Mouse (Mus musculus): ENCODE results near the gene Trabd2b. TPM values are rescaled to one million over a fixed set of nuclear protein-coding genes. Genes with fewer than 3 reads are reported as not detected.

The Trabd2b gene
- total and polyA plus RNA-seq, 3 experiments, result 0.05 TPM; not detected in 2

DNA sequence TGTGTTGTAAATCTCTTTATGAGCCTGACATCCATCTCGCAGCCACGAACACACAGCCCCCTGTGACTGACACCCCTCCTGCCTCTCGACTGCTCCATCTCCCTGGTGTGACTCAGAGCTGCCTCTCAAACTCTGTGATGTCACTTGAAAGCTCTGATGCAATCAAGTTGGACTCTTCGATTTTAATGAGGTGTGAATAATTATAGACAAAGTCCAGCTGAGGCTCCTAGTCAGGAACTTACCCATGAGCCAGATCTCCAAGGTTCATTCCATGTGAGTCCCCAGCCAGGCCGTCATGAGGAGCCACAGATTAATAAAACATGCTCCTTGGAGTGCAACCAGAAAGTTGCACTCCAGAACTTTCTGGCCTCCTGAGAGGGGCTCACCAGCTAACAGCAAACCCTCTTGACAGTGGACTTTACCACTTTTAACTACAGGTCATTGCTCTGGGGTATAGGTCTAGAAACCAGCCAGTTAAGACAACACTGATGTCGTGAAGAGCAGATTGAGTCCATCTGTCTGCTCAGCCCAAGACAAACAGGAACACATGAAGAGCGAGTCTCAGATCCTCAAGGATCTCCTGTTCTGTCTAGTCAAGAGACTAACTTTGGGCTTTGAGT is 221.3 kb downstream of the Trabd2b start:
- ATAC-seq (ENCODE audit: extremely low read depth, insufficient number of reproducible peaks, low FRiP score, poor library complexity, severe bottlenecking) (no peak), DNase-seq (ENCODE audit: low spot score) (no peak)
- Histone ChIP-seq H3K4me3 (ENCODE audit: low read depth, low read length) (no peak overlapping the region), H3K9me3 (replicated peaks) (peaks cover 14% of the 10 kb centered on the region), H3K27me3 (ENCODE audit: insufficient read depth, low read length) (peaks cover 2% of the 10 kb centered on the region; the same call in 1 of the 2 replicates), H3K4me1 (ENCODE audit: insufficient read depth, low read depth, low read length) (no peaks in the 10 kb centered on the region), H3K36me3 (replicated peaks) (no peaks in the 10 kb centered on the region)
- TF ChIP-seq POLR2AphosphoS5 (IDR thresholded peaks at IDR 0.05; ENCODE audit: insufficient replicate concordance, low read depth, low read length) (no peak), TAL1 (conservative IDR thresholded peaks at IDR 0.05; ENCODE audit: low read depth, low read length) (no peak), GATA1 (IDR thresholded peaks at IDR 0.05; ENCODE audit: borderline replicate concordance, low read length) (no peak), GATA2 (IDR thresholded peaks at IDR 0.05; ENCODE audit: borderline replicate concordance, low read depth, low read length) (no peak), CTCF (IDR thresholded peaks at IDR 0.05; ENCODE audit: low read depth, low read length) (no peak)

DNA sequence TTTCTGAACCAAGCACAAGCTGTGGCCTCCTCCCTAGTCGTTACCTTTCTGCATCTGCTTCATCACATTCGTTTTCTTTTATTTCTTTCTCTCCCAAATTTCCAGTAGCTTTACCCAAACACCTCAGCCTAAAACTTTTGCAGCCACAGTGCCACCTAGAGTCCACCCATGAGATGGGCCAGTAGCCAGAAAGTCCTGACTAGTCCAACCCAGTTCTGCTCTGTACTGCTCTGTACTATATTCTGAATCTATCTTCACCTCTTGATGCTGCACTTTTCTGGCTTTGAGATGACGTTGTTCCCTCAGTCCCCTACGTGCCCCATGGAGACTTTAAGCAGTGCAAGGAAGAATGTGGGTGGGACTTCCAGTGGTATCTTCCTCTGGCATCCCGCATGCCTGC is 229.4 kb downstream of the Trabd2b start:
- no peaks in the 10 kb centered on the region for H3K27me3 ChIP-seq (ENCODE audit: insufficient read depth, low read length)
- no peak for DNase-seq (ENCODE audit: low spot score)

DNA sequence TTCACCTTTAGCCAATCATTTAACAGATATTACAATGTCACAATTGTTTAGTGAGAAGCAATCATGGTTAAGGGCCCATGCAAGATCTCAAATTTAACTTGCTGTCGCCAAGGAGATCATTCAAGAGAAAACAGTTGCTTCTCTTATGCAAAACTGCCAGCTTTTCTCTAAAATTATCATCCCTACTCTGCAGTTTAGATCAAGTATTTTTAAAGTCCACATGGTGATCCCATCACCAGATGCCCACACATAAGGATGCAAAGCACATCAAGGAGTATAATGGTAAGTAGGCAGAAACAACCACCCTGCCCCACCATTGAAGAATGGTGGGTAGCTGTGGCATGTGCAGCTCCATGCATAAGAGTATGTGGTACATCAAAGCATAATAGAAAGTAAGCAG is 229.8 kb downstream of the Trabd2b start:
- ATAC-seq (ENCODE audit: extremely low read depth, insufficient number of reproducible peaks, low FRiP score, poor library complexity, severe bottlenecking) (no peak), DNase-seq (ENCODE audit: low spot score) (no peak)
- Histone ChIP-seq H3K27me3 (ENCODE audit: insufficient read depth, low read length) (no peaks in the 10 kb centered on the region), H3K9me3 (replicated peaks) (peaks cover 3% of the 10 kb centered on the region; the same call in 1 of the 2 replicates), H3K36me3 (replicated peaks) (no peaks in the 10 kb centered on the region), H3K4me3 (ENCODE audit: low read depth, low read length) (no peak overlapping the region), H3K4me1 (ENCODE audit: insufficient read depth, low read depth, low read length) (no peaks in the 10 kb centered on the region)
- TF ChIP-seq GATA1 (IDR thresholded peaks at IDR 0.05; ENCODE audit: borderline replicate concordance, low read length) (no peak), POLR2AphosphoS5 (IDR thresholded peaks at IDR 0.05; ENCODE audit: insufficient replicate concordance, low read depth, low read length) (no peak), GATA2 (IDR thresholded peaks at IDR 0.05; ENCODE audit: borderline replicate concordance, low read depth, low read length) (no peak)

More for the DNA sequence above, 229.4 kb downstream of the Trabd2b start:
- H3K4me1 ChIP-seq (ENCODE audit: insufficient read depth, low read depth, low read length), result no peaks in the 10 kb centered on the region
- no peak; the same call in 1 of the 2 replicates for ATAC-seq (ENCODE audit: extremely low read depth, insufficient number of reproducible peaks, low FRiP score, poor library complexity, severe bottlenecking)
- H3K4me3 ChIP-seq (ENCODE audit: low read depth, low read length), result no peak overlapping the region
- peaks cover 4% of the 10 kb centered on the region; the same call in 1 of the 2 replicates for H3K9me3 ChIP-seq (replicated peaks)
- no peaks in the 10 kb centered on the region for H3K36me3 ChIP-seq (replicated peaks)
- TF ChIP-seq GATA2 (IDR thresholded peaks at IDR 0.05; ENCODE audit: borderline replicate concordance, low read depth, low read length), result no peak
- no peak for TF ChIP-seq TAL1 (conservative IDR thresholded peaks at IDR 0.05; ENCODE audit: low read depth, low read length)
- TF ChIP-seq CTCF (IDR thresholded peaks at IDR 0.05; ENCODE audit: low read depth, low read length), result no peak
- no peak for TF ChIP-seq POLR2AphosphoS5 (IDR thresholded peaks at IDR 0.05; ENCODE audit: insufficient replicate concordance, low read depth, low read length)
- no peak for TF ChIP-seq GATA1 (IDR thresholded peaks at IDR 0.05; ENCODE audit: borderline replicate concordance, low read length)

DNA sequence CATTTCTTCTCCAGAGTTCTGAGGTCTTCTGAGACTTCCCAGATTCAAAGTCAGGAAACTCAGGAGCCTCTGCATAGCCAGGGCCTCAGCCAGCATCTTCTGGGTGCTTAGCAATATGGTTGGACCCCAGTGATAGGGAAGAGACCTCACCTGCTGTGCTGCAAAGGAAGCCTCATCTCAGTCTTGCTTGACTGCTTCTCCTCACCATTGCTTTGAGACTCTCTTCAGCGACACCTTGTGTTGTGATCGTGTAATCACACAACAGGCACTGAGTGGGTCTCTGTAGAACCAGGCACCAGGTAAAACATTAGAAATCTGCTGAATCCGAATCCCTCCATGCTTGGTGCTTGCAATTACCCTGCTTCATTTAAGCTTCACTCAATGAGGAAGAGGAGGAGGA is 230.6 kb downstream of the Trabd2b start:
- TF ChIP-seq GATA2 (IDR thresholded peaks at IDR 0.05; ENCODE audit: borderline replicate concordance, low read depth, low read length), result no peak
- no peak for TF ChIP-seq TAL1 (conservative IDR thresholded peaks at IDR 0.05; ENCODE audit: low read depth, low read length)
- TF ChIP-seq CTCF (IDR thresholded peaks at IDR 0.05; ENCODE audit: low read depth, low read length), result no peak
- no peak for TF ChIP-seq GATA1 (IDR thresholded peaks at IDR 0.05; ENCODE audit: borderline replicate concordance, low read length)
- no peak for TF ChIP-seq POLR2AphosphoS5 (IDR thresholded peaks at IDR 0.05; ENCODE audit: insufficient replicate concordance, low read depth, low read length)
- no peak for DNase-seq (ENCODE audit: low spot score)
- Histone ChIP-seq H3K27me3 (ENCODE audit: insufficient read depth, low read length) (no peaks in the 10 kb centered on the region), H3K9me3 (replicated peaks) (peaks cover 3% of the 10 kb centered on the region; the same call in 1 of the 2 replicates), H3K4me3 (ENCODE audit: low read depth, low read length) (no peak overlapping the region), H3K4me1 (ENCODE audit: insufficient read depth, low read depth, low read length) (no peaks in the 10 kb centered on the region), H3K36me3 (replicated peaks) (no peaks in the 10 kb centered on the region)
- ATAC-seq (ENCODE audit: extremely low read depth, insufficient number of reproducible peaks, low FRiP score, poor library complexity, severe bottlenecking), result no peak

DNA sequence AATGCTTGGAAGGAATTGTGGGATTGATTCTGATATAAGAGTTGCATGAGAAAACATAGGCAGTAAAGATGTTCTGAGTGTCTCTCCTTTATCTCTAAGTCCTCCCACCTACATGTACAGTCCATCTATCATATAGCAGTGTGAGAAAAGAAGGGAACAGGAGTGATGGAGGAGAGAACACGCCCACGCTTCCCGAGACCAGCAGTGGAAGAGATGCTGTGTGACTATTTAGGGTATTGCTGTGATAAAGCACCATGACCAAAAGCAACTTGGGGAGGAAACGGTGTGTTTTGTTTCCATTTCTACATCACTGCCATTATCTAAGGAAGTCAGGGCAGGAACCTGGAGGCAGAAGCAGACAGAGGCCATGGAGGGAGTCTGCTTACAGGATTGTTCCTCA is 235.9 kb downstream of the Trabd2b start:
- Histone ChIP-seq H3K4me1 (ENCODE audit: insufficient read depth, low read depth, low read length) (no peaks in the 10 kb centered on the region), H3K27me3 (ENCODE audit: insufficient read depth, low read length) (no peaks in the 10 kb centered on the region), H3K9me3 (replicated peaks) (no peaks in the 10 kb centered on the region), H3K36me3 (replicated peaks) (no peaks in the 10 kb centered on the region), H3K4me3 (ENCODE audit: low read depth, low read length) (no peak overlapping the region)
- ATAC-seq (ENCODE audit: extremely low read depth, insufficient number of reproducible peaks, low FRiP score, poor library complexity, severe bottlenecking) (no peak), DNase-seq (ENCODE audit: low spot score) (no peak)
- no peak for TF ChIP-seq GATA1 (IDR thresholded peaks at IDR 0.05; ENCODE audit: borderline replicate concordance, low read length)
- no peak for TF ChIP-seq CTCF (IDR thresholded peaks at IDR 0.05; ENCODE audit: low read depth, low read length)
- TF ChIP-seq POLR2AphosphoS5 (IDR thresholded peaks at IDR 0.05; ENCODE audit: insufficient replicate concordance, low read depth, low read length), result no peak
- TF ChIP-seq TAL1 (conservative IDR thresholded peaks at IDR 0.05; ENCODE audit: low read depth, low read length), result no peak
- TF ChIP-seq GATA2 (IDR thresholded peaks at IDR 0.05; ENCODE audit: borderline replicate concordance, low read depth, low read length), result no peak

DNA sequence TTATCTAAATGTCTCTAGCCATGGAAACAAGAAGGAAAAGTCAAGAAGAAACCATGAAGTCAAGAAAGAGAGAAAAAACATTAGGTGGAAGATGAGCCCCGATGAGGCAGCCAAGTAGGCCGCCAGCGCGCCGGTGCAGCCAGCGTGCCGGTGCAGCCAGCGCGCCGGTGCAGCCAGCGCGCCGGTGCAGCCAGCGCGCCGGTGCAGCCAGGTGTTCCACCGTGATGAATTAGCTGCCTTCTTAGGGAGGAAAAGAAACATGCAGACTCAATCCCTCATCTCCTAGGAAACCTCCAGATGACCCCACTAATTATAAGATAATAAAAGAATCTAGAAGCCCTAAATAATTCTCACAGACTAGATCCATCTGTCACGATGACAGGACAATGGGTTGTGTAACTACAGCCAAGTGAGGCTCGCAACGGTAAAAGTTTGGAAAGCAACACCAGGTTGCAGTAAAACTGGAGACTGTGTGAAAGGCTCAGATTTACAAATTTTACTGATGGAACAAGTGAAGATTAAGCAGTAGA is 237.2 kb downstream of the Trabd2b start:
- no peak for TF ChIP-seq CTCF (IDR thresholded peaks at IDR 0.05; ENCODE audit: low read depth, low read length)
- TF ChIP-seq GATA2 (IDR thresholded peaks at IDR 0.05; ENCODE audit: borderline replicate concordance, low read depth, low read length), result no peak
- TF ChIP-seq TAL1 (conservative IDR thresholded peaks at IDR 0.05; ENCODE audit: low read depth, low read length), result no peak
- TF ChIP-seq POLR2AphosphoS5 (IDR thresholded peaks at IDR 0.05; ENCODE audit: insufficient replicate concordance, low read depth, low read length), result no peak
- no peak for TF ChIP-seq GATA1 (IDR thresholded peaks at IDR 0.05; ENCODE audit: borderline replicate concordance, low read length)

More for the DNA sequence above, 237.2 kb downstream of the Trabd2b start:
- Histone ChIP-seq H3K9me3 (replicated peaks) (peaks cover 6% of the 10 kb centered on the region), H3K4me1 (ENCODE audit: insufficient read depth, low read depth, low read length) (peaks cover 10% of the 10 kb centered on the region), H3K36me3 (replicated peaks) (no peaks in the 10 kb centered on the region), H3K4me3 (ENCODE audit: low read depth, low read length) (no peak overlapping the region), H3K27me3 (ENCODE audit: insufficient read depth, low read length) (no peaks in the 10 kb centered on the region)
- ATAC-seq (ENCODE audit: extremely low read depth, insufficient number of reproducible peaks, low FRiP score, poor library complexity, severe bottlenecking), result no peak
- DNase-seq (ENCODE audit: low spot score), result no peak

Data from G1E (cell line).